Mouse (Mus musculus): ENCODE measurements around the gene Aplp2. TPM values are rescaled to one million over a fixed set of nuclear protein-coding genes. Genes with fewer than 3 reads are reported as not detected.
A peak's percentile ranks its signal among the peaks of the same experiment; 100 is the strongest.
"Not testable (repeated sequence)": the region's sequence is repeated elsewhere in the genome, so short reads cannot be mapped to it uniquely, and the experiment has no call there.

Gene Aplp2
- total RNA-seq, 2 experiments from 2014 or later = 440 to 478 TPM

- no peak for DNase-seq
Measured at GRCm38 (mm10) chr9:31177692-31178091, 33.9 kb downstream of the Aplp2 start.

DNA sequence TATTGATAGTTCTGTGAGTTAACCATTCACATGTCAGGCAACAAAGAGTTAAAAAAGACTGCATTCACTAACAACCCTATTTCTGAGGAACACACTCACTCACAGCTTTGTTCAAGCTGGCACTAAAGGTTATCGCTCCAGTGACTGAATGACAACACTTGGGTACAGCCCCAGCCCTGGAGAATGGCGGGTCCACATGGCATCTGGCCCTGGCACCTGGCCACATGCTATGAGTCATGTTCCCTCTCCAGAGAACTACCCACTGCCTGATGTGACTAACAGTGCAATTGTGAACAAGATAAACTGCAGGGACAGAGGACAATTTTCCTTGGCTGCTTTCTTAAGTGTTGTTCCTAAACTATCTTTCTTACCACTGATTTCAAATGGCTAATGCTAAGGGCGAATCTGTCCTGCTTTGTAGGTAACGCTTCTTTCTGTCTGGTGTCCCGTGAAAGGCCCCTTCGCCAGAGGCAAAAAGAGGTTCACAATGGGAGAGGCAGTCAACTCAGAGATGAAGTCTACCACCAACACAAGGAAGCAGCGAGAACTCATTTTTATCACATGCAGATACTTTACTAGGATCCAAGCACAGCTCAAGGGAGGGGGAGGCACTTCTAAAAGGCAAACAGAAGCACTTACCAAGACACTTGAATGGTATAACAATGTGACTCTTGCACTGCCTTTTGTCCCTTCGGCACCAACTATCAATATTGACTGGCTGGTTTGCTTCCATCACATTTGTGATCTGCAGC is 35.1 kb downstream of the Aplp2 start:
- DNase-seq = peak; percentile 81

DNA sequence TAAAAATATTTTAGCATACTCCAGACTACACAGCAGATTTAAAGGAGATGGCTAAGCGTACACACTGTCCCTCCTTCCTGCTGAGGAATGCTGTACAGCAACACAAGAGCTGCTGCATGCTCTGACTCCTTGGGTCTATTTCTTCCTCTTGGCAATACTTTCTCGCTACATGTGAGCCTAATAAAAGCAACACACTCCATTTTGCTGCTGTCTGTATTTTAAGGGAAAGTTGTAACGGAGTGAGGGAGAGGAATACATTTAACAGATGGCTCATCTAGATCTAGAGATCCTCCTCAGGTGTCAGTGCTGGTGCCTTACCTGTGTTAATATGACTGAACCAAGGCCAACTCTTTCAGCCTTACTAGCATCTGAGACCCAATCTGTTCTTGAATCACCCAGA is 35.6 kb downstream of the Aplp2 start:
- no peak for DNase-seq

DNA sequence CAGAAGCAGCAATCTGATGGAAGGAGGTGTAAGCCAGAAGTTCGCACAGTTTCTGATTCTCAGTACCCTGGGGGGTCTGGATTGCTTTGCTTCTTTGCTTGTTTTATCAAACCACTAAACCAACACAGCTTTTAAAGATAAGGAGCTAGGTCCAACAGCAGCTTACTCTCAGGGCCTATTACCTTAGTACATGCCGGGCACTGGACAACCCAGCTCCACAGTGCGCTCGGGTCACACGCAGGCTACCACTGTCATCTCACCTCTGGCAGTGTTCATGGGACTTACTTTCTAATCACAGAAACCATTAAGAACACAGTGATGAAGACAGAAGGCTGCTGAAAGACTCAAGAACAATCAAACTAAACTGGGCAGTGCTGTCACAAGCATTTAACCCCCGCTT is 36.3 kb downstream of the Aplp2 start:
- DNase-seq = no peak

DNA sequence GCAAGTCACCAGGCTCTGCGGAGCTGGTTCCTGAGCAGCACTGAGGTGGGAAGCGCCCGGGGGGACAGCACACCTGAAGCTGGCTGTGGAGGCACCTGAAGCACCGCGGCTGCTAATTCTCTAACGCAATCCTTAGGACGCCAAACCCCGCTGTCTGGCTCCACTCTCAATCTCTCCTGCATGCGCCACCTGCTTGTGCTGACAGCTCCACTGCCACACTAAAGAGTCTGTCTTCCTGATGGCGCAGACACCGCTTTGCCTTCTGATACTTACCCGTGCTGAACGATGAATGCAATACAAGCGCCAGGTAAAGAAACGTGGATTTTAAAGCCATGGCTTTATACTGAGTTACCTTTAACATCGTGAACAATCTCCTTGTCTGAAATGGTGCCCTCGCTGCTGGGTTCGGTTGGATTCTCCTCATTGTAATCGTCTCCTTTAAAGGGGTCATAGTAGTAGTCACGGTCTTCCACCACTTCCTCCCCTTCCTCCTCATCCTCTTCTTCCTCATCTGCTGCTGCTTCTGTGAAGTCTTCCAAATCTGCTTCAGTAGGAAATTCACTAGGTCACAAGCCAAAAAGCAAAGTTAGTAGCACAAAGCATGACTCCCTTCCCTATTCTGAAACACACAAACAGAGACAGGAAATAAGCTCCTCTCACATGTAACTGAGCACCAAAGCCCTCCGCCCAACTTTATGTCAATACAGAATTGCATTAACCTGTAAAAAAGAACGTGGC is 43.1 kb downstream of the Aplp2 start:
- DNase-seq = no peak

DNA sequence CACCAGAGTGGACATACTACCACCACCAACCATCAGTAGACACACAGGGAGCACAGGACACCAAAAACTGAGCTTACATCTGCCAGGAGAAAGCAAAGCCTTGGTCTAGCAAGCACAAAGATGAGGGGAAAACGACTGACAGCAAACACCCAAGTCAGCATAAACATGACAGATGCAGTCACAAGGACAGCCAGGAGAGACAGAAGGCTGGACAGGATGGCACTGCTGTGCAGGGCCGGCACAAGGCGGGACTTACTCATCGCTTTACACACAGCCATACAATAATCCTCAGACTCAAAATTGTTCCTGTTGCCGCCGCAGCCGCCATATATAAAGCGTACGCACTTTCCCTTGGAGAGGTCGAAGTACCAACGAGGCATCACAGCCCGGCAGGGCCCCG is 44.3 kb downstream of the Aplp2 start:
- no peak for DNase-seq

DNA sequence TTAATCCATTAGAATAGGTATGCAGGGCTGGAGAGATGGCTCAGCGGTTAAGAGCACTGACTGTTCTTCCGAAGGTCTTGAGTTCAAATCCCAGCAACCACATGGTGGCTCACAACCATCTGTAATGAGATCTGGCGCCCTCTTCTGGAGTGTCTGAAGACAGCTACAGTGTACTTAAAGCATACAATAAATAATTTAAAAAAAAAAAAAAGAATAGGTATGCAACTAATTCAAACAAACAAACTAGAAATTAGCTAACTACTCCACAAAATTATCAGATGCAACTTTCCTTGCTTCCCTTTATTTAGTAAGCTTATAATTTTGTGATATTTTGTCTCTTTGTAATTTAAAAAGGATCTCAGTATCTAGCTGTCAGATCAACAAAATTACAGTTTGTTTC is 46.1 kb downstream of the Aplp2 start:
- DNase-seq = not testable (repeated sequence)

DNA sequence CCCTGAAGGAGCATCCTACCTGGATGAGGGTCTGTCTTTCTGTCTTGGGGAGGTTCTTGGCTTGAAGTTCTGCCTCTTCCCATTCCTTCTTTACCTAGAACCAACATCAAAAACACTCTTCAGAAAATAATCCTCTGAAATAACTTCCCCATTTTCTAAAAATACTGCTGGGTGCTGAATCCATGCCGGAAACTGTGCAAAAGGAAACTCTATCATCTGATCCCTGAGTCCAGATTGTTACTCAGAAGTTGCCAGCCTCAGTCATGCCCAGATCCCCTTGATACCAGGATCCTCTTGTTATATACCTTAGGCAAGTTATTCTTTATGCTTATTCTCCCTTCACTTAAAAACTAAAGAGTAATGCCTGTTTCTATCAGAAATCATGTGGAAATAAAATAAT is 48.3 kb downstream of the Aplp2 start:
- DNase-seq = no peak

- DNase-seq = no peak
Measured at GRCm38 (mm10) chr9:31162911-31163310, 48.7 kb downstream of the Aplp2 start.

DNA sequence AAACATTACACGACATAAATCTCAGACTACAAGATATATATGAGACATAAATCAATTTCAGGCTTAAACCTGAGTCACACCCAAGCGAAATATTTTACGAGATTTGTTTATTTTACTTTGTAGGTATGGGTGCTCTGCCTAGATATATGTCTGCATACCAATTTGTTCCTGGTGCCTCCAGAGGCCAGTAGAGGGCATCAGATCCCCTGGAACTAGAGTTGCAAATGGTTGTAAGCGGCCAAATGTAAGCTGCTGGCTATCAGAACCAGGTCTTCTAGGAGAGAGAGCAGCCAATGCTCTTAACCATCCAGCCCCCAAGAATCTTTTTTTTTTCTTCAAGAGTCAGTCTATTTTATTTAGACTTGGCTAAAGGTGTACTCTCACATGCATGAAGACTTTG is 51.7 kb downstream of the Aplp2 start:
- DNase-seq = no peak

- no peak for DNase-seq
Measured at GRCm38 (mm10) chr9:31156594-31156993, 55.0 kb downstream of the Aplp2 start.

- no peak for DNase-seq
Measured at GRCm38 (mm10) chr9:31151050-31151449, 60.6 kb downstream of the Aplp2 start.

- DNase-seq = no peak
Measured at GRCm38 (mm10) chr9:31148135-31148534, 63.5 kb downstream of the Aplp2 start.

- no peak for DNase-seq
Measured at GRCm38 (mm10) chr9:31145272-31145925, 66.2 kb downstream of the Aplp2 start.

GRCm38 (mm10) chr9:31142924-31143323 is 68.7 kb downstream of the Aplp2 start:
- DNase-seq = no peak

DNA sequence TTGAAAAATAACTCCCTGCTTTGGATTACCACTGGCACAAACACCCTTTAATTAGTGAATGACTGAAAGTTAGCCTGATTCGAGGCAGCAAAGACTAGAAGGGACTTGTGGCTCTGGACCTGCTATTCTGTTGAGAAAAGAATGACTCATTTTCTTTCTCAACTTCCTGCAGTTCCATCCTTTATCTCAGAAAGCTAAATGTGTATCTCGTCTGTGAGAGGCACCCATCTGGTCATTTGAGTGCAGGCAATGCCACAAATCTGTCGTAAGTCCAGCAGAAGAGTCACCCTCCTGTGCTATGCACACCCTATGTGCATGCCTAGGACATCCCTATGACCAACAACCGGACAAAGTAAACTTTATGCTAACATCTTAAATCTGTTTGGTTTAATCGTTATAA is 78.5 kb downstream of the Aplp2 start:
- no peak for DNase-seq

- DNase-seq = no peak
Measured at GRCm38 (mm10) chr9:31131205-31131968, 80.2 kb downstream of the Aplp2 start, which contains the start of gene St14. Gene St14, minus strand, starts transcription at chr9:31131853.

DNA sequence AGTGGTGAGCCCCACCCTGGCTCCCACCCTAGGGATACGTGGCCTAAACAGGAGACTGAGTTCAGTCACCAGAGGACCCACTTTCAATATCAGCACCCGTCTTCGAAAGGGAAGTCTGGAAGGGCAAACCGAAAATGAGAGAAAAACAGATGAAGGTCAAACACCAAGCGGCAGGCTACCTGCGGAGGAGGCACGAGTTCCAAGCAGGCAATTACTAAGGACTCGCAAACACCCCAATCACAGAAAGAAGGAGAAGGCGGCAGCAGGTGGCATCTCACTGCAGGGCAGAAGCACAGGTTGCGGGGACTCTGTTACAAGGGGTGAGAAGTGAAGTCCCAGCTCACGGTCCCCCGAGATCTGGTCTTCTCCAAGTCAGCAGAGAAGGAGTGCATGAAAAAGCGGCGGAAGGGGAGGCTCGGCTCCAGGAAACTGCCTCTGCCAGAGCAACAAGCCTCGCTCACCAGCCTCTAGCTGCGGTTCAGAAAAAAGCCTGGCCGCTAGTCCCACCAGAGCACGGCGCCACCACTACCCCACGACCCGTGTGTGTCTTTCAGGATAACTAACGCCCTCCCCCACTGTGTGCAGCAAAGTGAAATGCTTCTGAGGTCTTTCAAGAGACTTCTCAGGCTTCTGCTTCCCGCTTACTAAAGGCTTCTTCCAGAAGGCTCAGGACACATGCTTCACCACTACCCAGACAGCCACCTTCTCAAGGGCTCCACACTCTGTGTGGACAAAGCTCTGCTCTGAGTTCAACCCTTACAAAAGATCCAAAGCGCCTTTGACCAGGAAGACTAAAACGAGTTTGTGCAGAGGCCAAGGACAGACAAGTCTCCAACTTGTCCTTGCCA is 81.0 kb downstream of the Aplp2 start:
- DNase-seq = no peak

DNA sequence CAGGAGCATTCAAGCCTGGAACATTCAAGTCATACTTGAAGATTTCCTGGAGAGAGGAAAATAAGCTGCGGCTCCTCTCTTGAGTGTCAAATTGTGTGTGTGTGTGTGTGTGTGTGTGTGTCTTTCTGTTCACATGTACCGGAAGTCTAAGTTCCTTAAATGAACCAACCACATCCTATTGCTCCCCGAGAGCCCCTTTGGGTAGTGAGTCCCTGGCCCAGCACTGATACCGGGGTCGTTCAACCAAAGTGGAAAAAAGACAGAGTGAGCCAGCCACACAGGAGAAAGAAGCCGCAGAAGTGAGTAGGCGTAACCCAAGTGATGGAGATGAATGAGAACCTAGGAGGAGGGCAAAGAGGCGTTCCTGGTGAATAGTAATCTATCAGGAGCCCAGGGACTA is 81.7 kb downstream of the Aplp2 start:
- no peak for DNase-seq

GRCm38 (mm10) chr9:31127876-31128465 is 83.6 kb downstream of the Aplp2 start:
- DNase-seq = no peak

DNA sequence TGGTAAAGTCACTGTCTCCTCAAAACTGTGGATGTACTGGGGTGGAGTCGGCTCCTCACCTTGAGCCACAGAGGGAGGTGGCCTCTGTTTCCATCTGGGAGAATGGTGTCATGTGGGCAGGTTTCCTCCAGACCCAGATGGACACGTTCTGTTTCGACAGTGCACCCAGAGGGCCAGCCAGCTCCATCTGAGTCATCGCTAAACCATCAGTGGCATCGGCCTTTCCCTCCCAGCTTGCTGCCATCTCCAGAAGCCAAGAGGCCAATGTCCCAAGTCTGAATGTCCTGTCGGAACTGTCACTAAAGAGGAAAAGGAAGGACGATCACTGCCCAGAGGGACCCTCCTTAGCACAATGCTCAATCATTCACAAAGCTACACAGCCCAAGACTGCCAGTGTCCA is 85.5 kb downstream of the Aplp2 start:
- DNase-seq = no peak

Data from layer of hippocampus, postnatal 36 days (tissue).